Mouse (Mus musculus) neural tube, embryonic 13.5 days (tissue): ENCODE measurements at regions not wholly inside any gene's neighbourhood (a gene's known extent, or its start where the extent isn't known, plus 50 kb on each side); places are given as distances from the start of the nearest gene placed in this dataset.

Experiments
- ATAC-seq: fragments of 200-750 bp; cut with Nextera tagmentation; 2 replicates; pipeline ENCODE4 v1.8.0; 2017; ENCODE audit warnings: low read depth, mild to moderate bottlenecking, moderate TSS enrichment, moderate library complexity
- H3K27ac ChIP-seq: fragments of 300-500 bp; sonication (generic); replicated peaks from 2 replicates; pipeline ENCODE4 v1.5.1; 2015; ENCODE audit warnings: moderate library complexity, mild to moderate bottlenecking, inconsistent platforms
- H3K27me3 ChIP-seq: fragments of 300-500 bp; sonication (generic); 2 replicates; pipeline ENCODE4 v1.6.1; 2015; ENCODE audit warnings: mild to moderate bottlenecking, inconsistent platforms
- H3K36me3 ChIP-seq: fragments of 300-500 bp; sonication (generic); 2 replicates; pipeline ENCODE4 v1.6.1; 2015; ENCODE audit warnings: mild to moderate bottlenecking, inconsistent platforms
- H3K4me1 ChIP-seq: fragments of 300-500 bp; sonication (generic); replicated peaks from 2 replicates; pipeline ENCODE4 v1.6.1; 2015; ENCODE audit warnings: inconsistent platforms
- H3K4me2 ChIP-seq: fragments of 300-500 bp; sonication (generic); 2 replicates; pipeline ENCODE4 v1.6.1; 2015; ENCODE audit warnings: inconsistent platforms, mild to moderate bottlenecking, moderate library complexity
- H3K4me3 ChIP-seq: fragments of 300-500 bp; sonication (generic); 2 replicates; pipeline ENCODE4 v1.5.1; 2015; ENCODE audit warnings: mild to moderate bottlenecking, inconsistent platforms
- H3K9ac ChIP-seq: fragments of 300-500 bp; sonication (generic); 2 replicates; pipeline ENCODE4 v1.6.1; 2015; ENCODE audit warnings: moderate library complexity, mild to moderate bottlenecking, inconsistent platforms
- H3K9me3 ChIP-seq: fragments of 300-500 bp; sonication (generic); 2 replicates; pipeline ENCODE4 v1.6.1; 2016; ENCODE audit warnings: inconsistent platforms
- WGBS: fragments of 180-500 bp; shearing (Covaris S2); methylation state at CpG from one replicate; pipeline ENCODE4 v1.1.7; 2015; 5-methylcytosine and 5-hydroxymethylcytosine counted together

GRCm38 (mm10) chr11:114611690-114612089, 56.6 kb upstream of the Rpl38 start:
- no peaks in the 10 kb centered on the region for H3K4me1 ChIP-seq
- WGBS: 73% methylated on average over 8 of the region's 8 CpGs

GRCm38 (mm10) chr11:114608009-114608408, 60.3 kb upstream of the Rpl38 start:
- WGBS: 93% methylated on average over 9 of the region's 9 CpGs
- Histone ChIP-seq H3K4me1 (no peaks in the 10 kb centered on the region), H3K4me3 (no peak overlapping the region), H3K4me2 (no peak overlapping the region), H3K9ac (no peak overlapping the region), H3K9me3 (peaks cover 9% of the 10 kb centered on the region), H3K27ac (0 out of 2 replicates have a peak overlapping the region, but pooled peaks have one; percentile 9), H3K36me3 (no peaks in the 10 kb centered on the region), H3K27me3 (no peaks in the 10 kb centered on the region)
- ATAC-seq: no peak

More at GRCm38 (mm10) chr11:114611690-114612089, 56.6 kb upstream of the Rpl38 start:
- H3K9me3 ChIP-seq: no peaks in the 10 kb centered on the region
- H3K4me3 ChIP-seq: no peak overlapping the region
- no peak overlapping the region for H3K9ac ChIP-seq
- no peak for ATAC-seq
- no peak overlapping the region for H3K27ac ChIP-seq
- H3K27me3 ChIP-seq: no peaks in the 10 kb centered on the region
- H3K36me3 ChIP-seq: no peaks in the 10 kb centered on the region
- no peak overlapping the region for H3K4me2 ChIP-seq

GRCm38 (mm10) chr11:114603108-114603507, 65.2 kb upstream of the Rpl38 start:
- H3K36me3 ChIP-seq: no peaks in the 10 kb centered on the region
- no peak overlapping the region for H3K9ac ChIP-seq
- 74% methylated on average over 6 of the region's 6 CpGs for WGBS
- H3K27ac ChIP-seq: no peak overlapping the region
- H3K4me2 ChIP-seq: no peak overlapping the region
- no peak overlapping the region for H3K4me3 ChIP-seq
- peaks cover 9% of the 10 kb centered on the region for H3K9me3 ChIP-seq
- no peak for ATAC-seq
- no peaks in the 10 kb centered on the region for H3K4me1 ChIP-seq
- no peaks in the 10 kb centered on the region for H3K27me3 ChIP-seq

GRCm38 (mm10) chr11:114597225-114597624, 71.1 kb upstream of the Rpl38 start:
- Histone ChIP-seq H3K36me3 (no peaks in the 10 kb centered on the region), H3K9me3 (no peaks in the 10 kb centered on the region), H3K27me3 (no peaks in the 10 kb centered on the region), H3K9ac (no peak overlapping the region), H3K4me1 (peaks cover 15% of the 10 kb centered on the region), H3K4me3 (no peak overlapping the region), H3K27ac (no peak overlapping the region), H3K4me2 (no peak overlapping the region)
- ATAC-seq: no peak
- 26% methylated on average over 2 of the region's 2 CpGs for WGBS

GRCm38 (mm10) chr11:114592961-114593360, 75.4 kb upstream of the Rpl38 start:
- Histone ChIP-seq H3K9ac (no peak overlapping the region), H3K36me3 (no peaks in the 10 kb centered on the region), H3K27me3 (no peaks in the 10 kb centered on the region), H3K27ac (peak overlapping the region; percentile 42), H3K4me3 (no peak overlapping the region), H3K9me3 (no peaks in the 10 kb centered on the region), H3K4me2 (no peak overlapping the region), H3K4me1 (peaks cover 14% of the 10 kb centered on the region)
- 72% methylated on average over 9 of the region's 9 CpGs for WGBS
- ATAC-seq: no peak

- Histone ChIP-seq H3K4me3 (no peak overlapping the region), H3K9ac (no peak overlapping the region), H3K27me3 (no peaks in the 10 kb centered on the region), H3K4me1 (no peaks in the 10 kb centered on the region), H3K9me3 (no peaks in the 10 kb centered on the region; the same call in 1 of the 2 replicates), H3K4me2 (no peak overlapping the region), H3K36me3 (no peaks in the 10 kb centered on the region), H3K27ac (no peak overlapping the region)
- 73% methylated on average over 9 of the region's 9 CpGs for WGBS
- no peak for ATAC-seq
Observed at GRCm38 (mm10) chr11:114588554-114588953, 79.8 kb upstream of the Rpl38 start.

- no peak for ATAC-seq
- no peaks in the 10 kb centered on the region; the same call in 1 of the 2 replicates for H3K9me3 ChIP-seq
- 88% methylated on average over 4 of the region's 4 CpGs for WGBS
- H3K27ac ChIP-seq: no peak overlapping the region
- H3K4me3 ChIP-seq: no peak overlapping the region
- H3K4me1 ChIP-seq: no peaks in the 10 kb centered on the region
- no peaks in the 10 kb centered on the region for H3K27me3 ChIP-seq
- no peak overlapping the region for H3K4me2 ChIP-seq
- no peaks in the 10 kb centered on the region for H3K36me3 ChIP-seq
- H3K9ac ChIP-seq: no peak overlapping the region
Observed at GRCm38 (mm10) chr11:114587986-114588385, 80.3 kb upstream of the Rpl38 start.

- H3K4me3 ChIP-seq: no peak overlapping the region
- H3K4me1 ChIP-seq: no peaks in the 10 kb centered on the region
- WGBS: 88% methylated on average over 12 of the region's 12 CpGs
- peaks cover 6% of the 10 kb centered on the region; the same call in 1 of the 2 replicates for H3K9me3 ChIP-seq
- no peaks in the 10 kb centered on the region for H3K27me3 ChIP-seq
- no peak overlapping the region for H3K27ac ChIP-seq
- H3K36me3 ChIP-seq: no peaks in the 10 kb centered on the region
- ATAC-seq: no peak
- H3K9ac ChIP-seq: no peak overlapping the region
- H3K4me2 ChIP-seq: no peak overlapping the region
Observed at GRCm38 (mm10) chr11:114586400-114586799, 81.9 kb upstream of the Rpl38 start.

GRCm38 (mm10) chr11:114584804-114585203, 83.5 kb upstream of the Rpl38 start:
- Histone ChIP-seq H3K9me3 (peaks cover 6% of the 10 kb centered on the region; the same call in 1 of the 2 replicates), H3K36me3 (no peaks in the 10 kb centered on the region), H3K4me3 (no peak overlapping the region), H3K4me1 (no peaks in the 10 kb centered on the region), H3K27me3 (no peaks in the 10 kb centered on the region), H3K9ac (no peak overlapping the region), H3K27ac (no peak overlapping the region), H3K4me2 (no peak overlapping the region)
- 72% methylated on average over 6 of the region's 6 CpGs for WGBS
- ATAC-seq: no peak

GRCm38 (mm10) chr11:114584146-114584545, 84.2 kb upstream of the Rpl38 start:
- no peak for ATAC-seq
- WGBS: 78% methylated on average over 5 of the region's 5 CpGs
- no peak overlapping the region for H3K27ac ChIP-seq

GRCm38 (mm10) chr11:114579986-114580385, 88.3 kb upstream of the Rpl38 start:
- Histone ChIP-seq H3K9ac (no peak overlapping the region), H3K4me1 (no peaks in the 10 kb centered on the region), H3K4me3 (no peak overlapping the region), H3K27ac (no peak overlapping the region), H3K4me2 (no peak overlapping the region), H3K9me3 (peaks cover 16% of the 10 kb centered on the region), H3K36me3 (no peaks in the 10 kb centered on the region), H3K27me3 (no peaks in the 10 kb centered on the region)
- 58% methylated on average over 2 of the region's 2 CpGs for WGBS
- no peak for ATAC-seq

More at GRCm38 (mm10) chr11:114584146-114584545, 84.2 kb upstream of the Rpl38 start:
- Histone ChIP-seq H3K4me3 (no peak overlapping the region), H3K9me3 (peaks cover 6% of the 10 kb centered on the region; the same call in 1 of the 2 replicates), H3K4me2 (no peak overlapping the region), H3K4me1 (no peaks in the 10 kb centered on the region), H3K9ac (no peak overlapping the region), H3K36me3 (no peaks in the 10 kb centered on the region), H3K27me3 (no peaks in the 10 kb centered on the region)

- Histone ChIP-seq H3K36me3 (no peaks in the 10 kb centered on the region), H3K9ac (no peak overlapping the region), H3K4me2 (no peak overlapping the region), H3K27me3 (no peaks in the 10 kb centered on the region), H3K4me1 (no peaks in the 10 kb centered on the region), H3K27ac (no peak overlapping the region), H3K9me3 (peaks cover 16% of the 10 kb centered on the region), H3K4me3 (no peak overlapping the region)
- WGBS: 88% methylated on average over 6 of the region's 6 CpGs
- no peak for ATAC-seq
Observed at GRCm38 (mm10) chr11:114578551-114578950, 89.8 kb upstream of the Rpl38 start.

GRCm38 (mm10) chr11:114576803-114577202, 91.5 kb upstream of the Rpl38 start:
- Histone ChIP-seq H3K27me3 (no peaks in the 10 kb centered on the region), H3K4me3 (no peak overlapping the region), H3K4me1 (no peaks in the 10 kb centered on the region), H3K9ac (no peak overlapping the region), H3K4me2 (no peak overlapping the region), H3K36me3 (no peaks in the 10 kb centered on the region), H3K9me3 (peaks cover 12% of the 10 kb centered on the region), H3K27ac (no peak overlapping the region)
- WGBS: 86% methylated on average over 8 of the region's 8 CpGs
- no peak for ATAC-seq
